Mouse (Mus musculus): ENCODE measurements around the gene Rap2a. TPM values are rescaled to one million over a fixed set of nuclear protein-coding genes. Genes with fewer than 3 reads are reported as not detected.

The Rap2a gene
- total and polyA plus RNA-seq, 3 experiments: 1.3 to 1.5 (median 1.4) TPM

DNA sequence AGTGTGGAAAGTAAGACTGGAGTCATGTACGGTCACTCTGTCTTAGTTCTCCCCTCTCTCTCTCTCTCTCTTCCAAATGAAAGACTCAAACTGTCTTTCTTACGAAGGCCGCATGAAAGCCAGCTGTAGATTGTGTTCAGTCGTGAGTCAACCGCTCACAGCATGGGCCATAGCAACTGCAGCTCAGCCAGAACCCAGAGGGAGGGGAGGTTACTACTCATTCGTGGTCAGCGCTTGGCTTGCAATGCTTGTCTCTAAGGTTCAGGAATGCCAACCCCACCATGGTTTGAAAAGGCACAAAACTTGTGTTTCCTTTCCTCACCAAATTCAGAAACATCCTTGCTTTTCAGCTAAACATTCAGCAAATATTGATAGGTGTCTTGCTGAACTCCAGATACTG, 24.0 kb upstream of the Rap2a start:
- in situ Hi-C loops (cut with MboI; ENCODE audit: low pct_ligation_motif_present, low pct_unique_long_range_greater_than_20kb, low sequenced_read_pairs): no loop called here

DNA sequence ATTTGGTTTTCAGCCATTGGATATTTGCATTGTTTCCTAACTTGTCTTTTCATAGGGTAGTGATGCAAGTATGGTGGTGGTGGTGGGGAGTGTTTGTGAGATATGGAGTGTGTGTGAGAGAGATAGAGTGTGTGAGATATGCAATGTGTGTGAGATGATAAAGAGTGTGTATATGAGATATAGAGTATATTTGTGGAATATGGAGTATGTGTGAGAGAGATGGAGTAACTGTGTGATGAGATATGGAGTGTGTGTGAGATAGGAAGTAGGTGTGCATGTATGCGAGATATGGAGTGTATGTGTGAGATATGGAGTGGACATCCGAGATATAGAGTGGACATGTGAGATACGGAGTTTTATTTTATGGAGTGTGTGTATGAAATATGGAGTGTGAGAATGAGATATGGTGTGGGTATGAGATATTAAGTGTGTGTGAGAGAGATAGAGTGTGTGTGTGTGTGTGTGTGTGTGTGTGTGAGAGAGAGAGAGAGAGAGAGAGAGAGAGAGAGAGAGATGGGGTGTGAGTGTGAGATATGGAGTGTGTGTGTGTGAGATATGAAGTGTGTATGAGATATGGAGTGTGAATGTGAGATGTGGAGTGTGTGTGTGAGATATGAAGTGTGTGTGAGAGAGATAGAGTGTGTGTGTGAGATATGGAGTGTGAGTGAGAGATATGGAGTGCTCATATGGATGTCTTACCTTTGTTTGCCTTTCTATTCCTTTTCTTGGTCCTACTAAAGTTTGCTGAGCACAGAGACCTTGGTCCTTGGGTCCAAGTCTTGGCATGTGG, 14.1 kb upstream of the Rap2a start:
- Histone ChIP-seq H3K9ac (ENCODE audit: insufficient read depth, low read depth) (no peak overlapping the region), H3K27me3 (replicated peaks) (no peaks in the 10 kb centered on the region), H3K79me2 (replicated peaks; ENCODE audit: control insufficient read depth, extremely low read depth, insufficient read depth, poor library complexity, severe bottlenecking) (no peaks in the 10 kb centered on the region), H3K27ac (ENCODE audit: insufficient read depth, low read depth) (no peak overlapping the region), H3K4me1 (ENCODE audit: control insufficient read depth in 1 of 2, insufficient read depth in 2 of 2) (no peaks in the 10 kb centered on the region), H3K9me3 (replicated peaks; ENCODE audit: low read length) (no peaks in the 10 kb centered on the region), H3K4me2 (ENCODE audit: insufficient read depth, low read depth, poor library complexity, severe bottlenecking) (no peak overlapping the region), H3K4me3 (replicated peaks in 1 of 3; ENCODE audit: low read depth in 2 of 3, low read length in 2 of 3, poor library complexity in 1 of 3) (no peak overlapping the region), H3K36me3 (replicated peaks in 1 of 2; ENCODE audit: control insufficient read depth in 1 of 2, insufficient read depth in 1 of 2, low read length in 1 of 2) (no peaks in the 10 kb centered on the region)
- TF ChIP-seq MAZ (IDR thresholded peaks at IDR 0.05; ENCODE audit: low read depth, low read length): no peak
- TF ChIP-seq MEF2A (IDR thresholded peaks at IDR 0.05; ENCODE audit: borderline replicate concordance, low read depth, low read length): no peak
- TF ChIP-seq SMC3 (IDR thresholded peaks at IDR 0.05; ENCODE audit: low read depth, low read length): no peak
- no peak for TF ChIP-seq CHD2 (IDR thresholded peaks at IDR 0.05; ENCODE audit: low read length)
- TF ChIP-seq NELFE (IDR thresholded peaks at IDR 0.05; ENCODE audit: low read depth, low read length): no peak
- no peak for TF ChIP-seq ELF1 (IDR thresholded peaks at IDR 0.05; ENCODE audit: low read depth, low read length)
- no peak for TF ChIP-seq TBP (conservative IDR thresholded peaks at IDR 0.05; ENCODE audit: low read depth, low read length)
- no peak for TF ChIP-seq NRF1 (IDR thresholded peaks at IDR 0.05; ENCODE audit: low read depth, low read length)
- TF ChIP-seq ZKSCAN1 (IDR thresholded peaks at IDR 0.05; ENCODE audit: borderline replicate concordance, low read depth, low read length): no peak
- TF ChIP-seq IRF4 (IDR thresholded peaks at IDR 0.05; ENCODE audit: low read depth, low read length): no peak
- TF ChIP-seq UBTF (IDR thresholded peaks at IDR 0.05; ENCODE audit: low read depth, low read length): no peak
- no peak for TF ChIP-seq HCFC1 (IDR thresholded peaks at IDR 0.05; ENCODE audit: low read depth, low read length)
- no peak for TF ChIP-seq ZNF384 (IDR thresholded peaks at IDR 0.05; ENCODE audit: low read depth, low read length)
- no peak for TF ChIP-seq E2F4 (IDR thresholded peaks at IDR 0.05; ENCODE audit: insufficient replicate concordance, low read depth, low read length)
- TF ChIP-seq ZC3H11A (IDR thresholded peaks at IDR 0.05; ENCODE audit: low read depth, low read length): no peak
- no peak for TF ChIP-seq GABPA (IDR thresholded peaks at IDR 0.05; ENCODE audit: insufficient replicate concordance, low read depth, low read length)
- no peak for TF ChIP-seq USF1 (IDR thresholded peaks at IDR 0.05; ENCODE audit: low read depth, low read length)
- TF ChIP-seq PAX5 (IDR thresholded peaks at IDR 0.05; ENCODE audit: low read length): no peak
- no peak for DNase-seq (ENCODE audit: extremely low read depth)
- dilution Hi-C loops (cut with MboI; ENCODE audit: extremely low pct_ligation_motif_present, extremely low pct_unique_long_range_greater_than_20kb, low sequenced_read_pairs): no loop called here
- in situ Hi-C loops (cut with MboI; ENCODE audit: low pct_ligation_motif_present, low pct_unique_long_range_greater_than_20kb, low sequenced_read_pairs): no loop called here

More for the DNA sequence above, 24.0 kb upstream of the Rap2a start:
- no peaks in the 10 kb centered on the region for H3K79me2 ChIP-seq (replicated peaks; ENCODE audit: control insufficient read depth, extremely low read depth, insufficient read depth, poor library complexity, severe bottlenecking)
- H3K27ac ChIP-seq (ENCODE audit: insufficient read depth, low read depth): no peak overlapping the region
- dilution Hi-C loops (cut with MboI; ENCODE audit: extremely low pct_ligation_motif_present, extremely low pct_unique_long_range_greater_than_20kb, low sequenced_read_pairs): no loop called here
- no peak overlapping the region for H3K4me2 ChIP-seq (ENCODE audit: insufficient read depth, low read depth, poor library complexity, severe bottlenecking)
- DNase-seq (ENCODE audit: extremely low read depth): no peak
- H3K9me3 ChIP-seq (replicated peaks; ENCODE audit: low read length): peaks cover 4% of the 10 kb centered on the region
- TF ChIP-seq ZKSCAN1 (IDR thresholded peaks at IDR 0.05; ENCODE audit: borderline replicate concordance, low read depth, low read length): no peak
- no peak for TF ChIP-seq MYC (IDR thresholded peaks at IDR 0.05; ENCODE audit: low read depth, low read length)
- no peak for TF ChIP-seq NRF1 (IDR thresholded peaks at IDR 0.05; ENCODE audit: low read depth, low read length)
- TF ChIP-seq ETS1 (conservative IDR thresholded peaks at IDR 0.05; ENCODE audit: low read depth, low read length): no peak
- TF ChIP-seq USF2 (conservative IDR thresholded peaks at IDR 0.05; ENCODE audit: low read depth, low read length): no peak
- TF ChIP-seq ELF1 (IDR thresholded peaks at IDR 0.05; ENCODE audit: low read depth, low read length): no peak
- TF ChIP-seq EP300 (IDR thresholded peaks at IDR 0.05; ENCODE audit: low read length): no peak
- TF ChIP-seq JUN (IDR thresholded peaks at IDR 0.05; ENCODE audit: insufficient read depth, low read depth, low read length): no peak
- no peak for TF ChIP-seq UBTF (IDR thresholded peaks at IDR 0.05; ENCODE audit: low read depth, low read length)
- TF ChIP-seq CTCF (conservative IDR thresholded peaks at IDR 0.05 in 1 of 2, IDR thresholded peaks at IDR 0.05 in 1 of 2; ENCODE audit: low read depth in 2 of 2, low read length in 2 of 2): no peak
- no peak for TF ChIP-seq RAD21 (IDR thresholded peaks at IDR 0.05; ENCODE audit: low read depth, low read length)
- no peak for TF ChIP-seq MAFK (IDR thresholded peaks at IDR 0.05; ENCODE audit: insufficient replicate concordance, low read length)
- no peak for TF ChIP-seq BHLHE40 (IDR thresholded peaks at IDR 0.05; ENCODE audit: low read depth, low read length)
- TF ChIP-seq CHD2 (IDR thresholded peaks at IDR 0.05; ENCODE audit: low read length): no peak
- TF ChIP-seq E2F4 (IDR thresholded peaks at IDR 0.05; ENCODE audit: insufficient replicate concordance, low read depth, low read length): no peak
- no peak for TF ChIP-seq TBP (conservative IDR thresholded peaks at IDR 0.05; ENCODE audit: low read depth, low read length)
- no peaks in the 10 kb centered on the region for H3K36me3 ChIP-seq (replicated peaks in 1 of 2; ENCODE audit: control insufficient read depth in 1 of 2, insufficient read depth in 1 of 2, low read length in 1 of 2)
- no peaks in the 10 kb centered on the region for H3K27me3 ChIP-seq (replicated peaks)
- H3K4me1 ChIP-seq (ENCODE audit: control insufficient read depth in 1 of 2, insufficient read depth in 2 of 2): no peaks in the 10 kb centered on the region
- H3K4me3 ChIP-seq (replicated peaks in 1 of 3; ENCODE audit: low read depth in 2 of 3, low read length in 2 of 3, poor library complexity in 1 of 3): no peak overlapping the region
- no peak overlapping the region for H3K9ac ChIP-seq (ENCODE audit: insufficient read depth, low read depth)

Measured in CH12.LX (cell line).